Mouse (Mus musculus) natural killer cell, adult 2 months (primary cell): ENCODE data around the gene Arl15.

Experiments used
- DNase-seq, 2 experiments: peaks; one replicate each; pipeline ENCODE4 v3.0.0; 2022; ENCODE audit warnings: low spot score in 2 of 2

The Arl15 gene

GRCm38 (mm10) chr13:113870403-113870802 lies 76.1 kb downstream of the Arl15 start:
- DNase-seq: peak; percentile 68 to 72

DNA sequence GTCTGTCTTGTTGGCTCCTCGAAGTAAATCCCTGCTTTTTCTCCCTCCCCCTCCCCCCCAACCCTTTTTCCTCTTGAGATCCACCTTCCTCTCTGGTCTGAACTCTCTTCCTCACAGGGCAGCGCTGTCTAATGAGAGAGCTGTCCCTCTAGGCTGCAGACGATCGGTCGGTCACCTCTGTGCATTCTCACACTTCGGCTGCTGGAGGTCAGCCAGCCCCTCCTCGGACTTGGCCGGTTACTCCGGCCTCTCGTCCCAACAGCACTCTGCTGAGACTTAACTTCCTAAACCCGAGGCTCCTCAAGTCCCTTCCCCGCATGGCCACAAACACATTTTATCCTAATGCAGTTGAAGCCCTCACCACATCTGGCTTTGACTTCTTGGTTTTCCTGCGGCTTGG lies 77.5 kb downstream of the Arl15 start:
- no peak for DNase-seq

- DNase-seq: no peak
Measured at GRCm38 (mm10) chr13:113875724-113876123, 81.4 kb downstream of the Arl15 start.

DNA sequence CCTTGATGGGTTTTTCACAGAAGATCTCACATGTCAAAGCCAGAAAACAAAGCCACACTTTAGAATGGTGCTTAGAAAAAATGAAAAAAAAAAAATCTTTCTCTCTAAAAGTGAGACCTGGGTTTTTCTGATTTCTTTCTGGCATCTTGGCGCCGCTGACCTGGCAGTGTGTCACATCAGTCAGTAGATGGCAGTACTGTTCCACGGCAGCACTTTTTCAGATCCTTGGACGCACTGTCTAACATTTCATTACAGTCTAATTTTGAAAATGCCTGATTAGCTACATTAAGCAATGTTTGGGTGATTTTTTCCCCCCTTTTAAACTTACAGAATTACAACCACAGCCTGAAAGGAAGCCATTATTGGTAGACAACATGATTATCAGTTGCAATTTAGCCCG lies 83.1 kb downstream of the Arl15 start:
- peak; percentile 43 to 56 for DNase-seq

- DNase-seq: no peak
Measured at GRCm38 (mm10) chr13:113878571-113878970, 84.3 kb downstream of the Arl15 start.

DNA sequence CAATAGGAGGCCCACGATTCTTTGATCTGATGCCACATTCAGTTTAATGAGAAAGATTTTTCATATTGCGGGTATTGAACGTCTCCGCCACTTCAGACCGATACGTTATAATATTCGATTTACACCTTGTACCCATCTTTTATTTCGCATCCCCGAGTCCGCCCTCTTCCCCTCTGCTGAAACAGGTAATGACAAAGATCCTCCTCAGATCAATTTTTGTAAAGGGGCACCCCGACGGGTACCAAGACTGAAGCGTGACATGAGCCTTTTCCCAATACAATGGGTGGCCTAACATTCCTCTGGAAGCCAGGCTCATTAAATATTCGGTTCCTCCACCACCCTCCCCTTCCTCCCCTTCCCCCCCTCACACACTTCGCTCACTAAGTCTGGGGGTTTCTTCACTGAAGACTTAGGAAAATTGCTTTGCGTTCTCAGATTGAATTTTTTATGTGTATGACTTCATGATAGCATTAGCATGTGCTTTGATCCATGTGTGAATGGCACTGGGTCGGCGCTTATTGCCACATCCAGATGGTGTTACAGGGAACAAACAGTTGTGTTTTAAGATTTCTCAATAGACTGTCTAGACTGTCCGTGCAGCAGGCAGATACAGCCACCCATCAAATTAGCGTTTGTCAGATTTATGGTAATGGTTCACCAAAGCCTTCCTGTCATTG lies 85.5 kb downstream of the Arl15 start:
- DNase-seq: no peak

- DNase-seq: no peak
Measured at GRCm38 (mm10) chr13:113880564-113881171, 86.4 kb downstream of the Arl15 start.

DNA sequence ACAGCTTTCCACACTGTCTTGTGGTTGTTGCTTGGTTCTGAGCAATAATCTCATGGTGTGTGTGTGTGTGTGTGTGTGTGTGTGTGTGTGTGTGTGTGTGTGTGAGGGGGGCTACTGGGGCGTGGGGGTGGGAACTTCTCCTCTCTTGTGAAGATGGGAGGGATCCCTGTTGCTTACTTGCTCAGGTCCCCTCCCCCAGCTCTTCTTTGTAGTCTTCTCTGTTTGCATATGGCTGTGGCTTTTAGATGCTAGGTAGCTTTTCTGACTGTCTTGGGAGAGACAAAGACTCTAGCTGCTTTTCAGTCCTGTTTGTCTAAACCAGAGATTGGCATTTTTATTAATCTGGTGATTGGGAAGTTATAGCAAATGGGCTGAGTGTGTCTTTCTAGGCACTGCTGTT lies 88.7 kb downstream of the Arl15 start:
- DNase-seq: no peak

- no peak for DNase-seq
Measured at GRCm38 (mm10) chr13:113887090-113887489, 92.8 kb downstream of the Arl15 start.

DNA sequence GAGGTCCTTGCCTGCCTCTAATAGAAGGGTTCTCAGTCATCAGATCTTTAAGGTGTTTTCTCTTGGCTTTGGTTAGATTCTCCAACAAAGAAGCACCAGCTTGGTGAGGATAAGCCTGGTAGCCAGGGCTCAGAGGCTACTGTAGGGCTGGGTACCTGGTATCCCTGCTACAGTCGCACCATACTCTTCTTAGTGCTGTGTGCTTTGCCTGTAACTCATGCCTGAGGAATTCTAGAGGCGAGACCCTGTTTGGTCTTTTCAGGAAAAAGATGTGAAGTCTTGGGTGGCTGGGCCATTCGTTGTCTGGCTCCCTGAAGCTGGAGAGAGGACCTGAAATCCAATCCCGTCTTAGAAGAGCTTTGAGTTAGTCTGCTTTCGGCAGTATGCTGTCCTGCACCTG lies 93.8 kb downstream of the Arl15 start:
- DNase-seq: no peak

DNA sequence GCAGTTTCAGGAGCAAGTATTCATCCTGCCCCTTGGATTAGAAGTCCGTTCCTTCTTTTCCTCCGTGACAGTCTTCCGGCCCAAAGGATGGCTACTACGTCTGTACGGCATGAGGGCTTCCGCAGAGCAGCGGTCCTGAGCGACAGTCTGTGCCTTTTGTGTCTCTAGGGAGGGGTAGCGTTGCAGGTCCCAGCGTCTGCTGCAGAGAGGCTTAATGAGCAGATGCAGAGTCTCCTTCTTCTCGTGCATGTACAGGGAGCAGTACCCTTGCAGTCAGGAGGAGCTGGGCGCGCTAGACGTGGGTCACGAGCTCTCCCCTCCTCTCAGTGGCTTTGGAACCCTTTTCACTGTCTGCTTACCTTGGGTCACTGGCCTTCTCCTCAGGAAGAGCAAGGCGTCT lies 94.4 kb downstream of the Arl15 start:
- no peak for DNase-seq

GRCm38 (mm10) chr13:113889140-113890055 lies 95.1 kb downstream of the Arl15 start:
- DNase-seq: no peak

DNA sequence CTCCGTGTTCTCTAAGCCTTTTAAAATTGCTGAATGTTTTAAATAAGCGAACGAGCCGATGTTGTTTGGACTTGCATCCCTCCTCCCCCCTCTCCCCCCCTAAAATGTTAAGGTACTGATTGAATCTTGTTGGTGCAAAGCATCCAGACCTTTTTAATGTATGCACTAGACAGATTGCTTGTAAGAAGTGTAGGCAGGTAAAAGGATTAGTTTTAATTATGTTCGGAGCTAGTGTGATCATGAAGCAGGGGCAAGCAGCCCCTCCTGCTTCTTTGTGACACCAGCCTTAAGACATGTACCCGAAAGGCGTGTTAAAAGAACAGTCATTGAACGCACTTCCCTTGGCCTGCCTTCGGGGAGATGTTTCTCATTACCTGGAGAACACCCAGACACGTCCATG lies 102.4 kb downstream of the Arl15 start:
- no peak for DNase-seq

GRCm38 (mm10) chr13:113897498-113897897 lies 103.2 kb downstream of the Arl15 start:
- DNase-seq: no peak

DNA sequence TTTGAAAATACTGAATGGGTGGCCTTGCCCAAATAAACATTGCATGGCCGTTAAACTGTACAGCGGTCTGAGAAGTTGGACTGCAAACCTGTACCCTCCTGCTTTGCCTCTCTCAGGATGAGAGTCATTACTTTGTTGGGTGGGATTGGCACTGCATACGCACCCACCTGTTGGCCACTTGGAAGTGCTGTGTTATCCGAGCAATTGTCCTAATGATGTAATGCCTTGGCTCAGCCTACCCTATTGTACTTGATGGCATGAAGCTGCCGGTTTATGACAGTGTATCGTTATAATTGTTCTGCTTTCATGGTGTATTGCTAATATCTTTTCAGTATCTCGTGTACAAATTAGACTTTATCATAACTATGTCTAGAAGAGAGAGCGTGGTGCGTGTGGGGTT lies 103.6 kb downstream of the Arl15 start:
- DNase-seq: no peak

DNA sequence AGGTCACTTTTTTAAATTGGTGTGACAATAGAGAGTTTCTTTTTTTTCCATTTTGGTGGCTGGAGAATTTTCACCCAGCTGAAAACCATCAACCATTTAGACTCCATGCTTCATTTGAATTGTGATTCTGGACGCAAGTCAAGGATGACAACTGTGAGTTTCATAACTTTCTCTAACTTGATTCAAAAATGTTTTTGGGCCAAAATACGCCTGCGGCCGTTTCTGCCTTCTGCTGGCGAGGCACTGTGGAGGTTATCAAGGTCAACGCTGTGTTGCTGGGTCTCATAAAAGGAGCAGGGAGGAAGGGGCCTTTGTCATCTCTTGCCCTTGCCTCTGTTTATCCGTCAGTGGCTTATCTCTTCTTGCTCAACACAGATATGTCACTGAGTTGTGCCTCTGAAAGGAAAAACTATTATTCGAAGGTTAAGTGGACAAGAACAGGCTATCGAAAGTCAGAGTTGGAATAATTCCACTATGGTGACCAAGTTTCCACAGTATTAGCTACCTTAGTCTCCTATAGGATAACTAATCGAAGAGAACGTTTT lies 106.8 kb downstream of the Arl15 start:
- DNase-seq: no peak

GRCm38 (mm10) chr13:113903255-113903654 lies 109.0 kb downstream of the Arl15 start:
- no peak for DNase-seq

DNA sequence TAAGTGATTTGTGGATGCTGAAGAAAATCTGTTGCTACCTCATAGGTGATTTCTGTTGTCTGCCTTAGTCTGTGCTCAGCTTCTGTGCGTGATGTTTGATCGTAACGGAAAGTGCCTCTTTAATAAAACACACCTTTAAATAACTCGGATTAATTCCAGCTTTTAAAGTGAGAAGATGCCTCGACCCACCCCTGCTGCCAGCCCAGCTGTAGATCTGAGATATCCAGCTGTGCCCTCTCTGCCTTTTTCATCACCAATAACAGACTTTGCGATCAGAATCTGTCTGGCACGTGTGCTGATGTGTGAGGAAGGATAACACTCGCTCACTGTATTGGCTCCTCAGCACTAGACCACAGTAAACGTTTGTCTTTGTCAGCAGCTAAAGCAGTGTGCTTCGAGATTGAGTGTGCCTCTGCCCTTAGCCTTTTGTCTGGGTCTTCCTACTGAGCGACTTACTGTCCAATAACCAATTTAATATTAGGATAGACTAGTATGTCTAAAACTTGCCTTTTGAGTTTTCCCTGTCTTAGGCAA lies 117.7 kb downstream of the Arl15 start:
- DNase-seq: no peak

GRCm38 (mm10) chr13:113914551-113914971 lies 120.3 kb downstream of the Arl15 start:
- DNase-seq: no peak

GRCm38 (mm10) chr13:113915700-113916099 lies 121.4 kb downstream of the Arl15 start:
- DNase-seq: no peak

- DNase-seq: no peak
Measured at GRCm38 (mm10) chr13:113916761-113917160, 122.5 kb downstream of the Arl15 start.

- DNase-seq: no peak
Measured at GRCm38 (mm10) chr13:113917376-113917775, 123.1 kb downstream of the Arl15 start.
